Mouse (Mus musculus) CH12.LX (cell line): ENCODE results near the gene 1700013G24Rik.

Experiments used
- BHLHE40 ChIP-seq: IDR thresholded peaks from 2 replicates; pipeline ENCODE4 v1.6.1; 2011; ENCODE audit warnings: mild to moderate bottlenecking, low read depth, low read length, improper control_type of control experiment
- CTCF ChIP-seq, 2 experiments: IDR thresholded peaks in 1 of 2; conservative IDR thresholded peaks in 1 of 2; 2 replicates each; pipeline ENCODE4 v1.5.1; 2011 to 2012; ENCODE audit warnings: low read depth in 2 of 2, low read length in 2 of 2, improper control_type of control experiment in 1 of 2, inconsistent platforms in 1 of 2, mild to moderate bottlenecking in 1 of 2, moderate library complexity in 1 of 2
- EP300 ChIP-seq: IDR thresholded peaks from 2 replicates; pipeline ENCODE4 v1.6.1; 2011; ENCODE audit warnings: low read length, improper control_type of control experiment
- POLR2A ChIP-seq: IDR thresholded peaks from 2 replicates; pipeline ENCODE4 v1.6.1; 2011; ENCODE audit warnings: low read depth, mild to moderate bottlenecking, improper control_type of control experiment, low read length
- USF2 ChIP-seq: conservative IDR thresholded peaks from 2 replicates; pipeline ENCODE4 v1.6.1; 2011; ENCODE audit warnings: low read depth, low read length, improper control_type of control experiment

DNA sequence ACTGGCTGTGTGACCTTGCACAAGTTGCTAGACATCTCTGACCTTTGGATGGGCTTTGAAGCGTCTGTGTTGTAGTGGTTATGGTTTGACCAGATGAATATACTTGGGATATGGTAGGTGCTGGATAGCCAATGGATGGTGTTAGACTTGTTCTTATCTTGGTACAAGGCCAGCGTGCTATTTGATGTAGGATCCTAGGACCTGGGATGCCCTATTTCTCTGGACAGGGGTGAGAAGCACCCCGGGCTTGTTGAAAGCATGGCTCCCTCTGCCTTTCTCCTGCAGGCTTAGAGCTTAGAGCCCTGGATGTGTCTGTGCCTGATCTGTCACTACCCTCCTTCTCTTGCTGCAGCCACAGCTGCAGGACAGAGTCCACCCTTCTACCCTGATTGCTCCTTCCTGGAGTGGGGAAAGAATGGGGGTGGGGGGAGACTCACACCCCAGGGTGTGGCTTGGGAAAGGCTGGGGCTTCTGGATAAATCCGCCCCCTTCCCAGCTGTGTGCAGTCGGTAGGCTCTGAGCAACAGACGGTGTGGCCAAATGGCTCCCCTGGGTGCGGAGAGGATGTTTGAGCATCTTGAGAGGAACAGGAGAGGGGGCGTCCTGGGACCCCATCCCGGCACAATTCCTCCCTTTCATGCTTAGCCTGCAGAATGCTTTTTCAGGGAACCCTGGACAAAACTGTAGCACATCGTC, 23.1 kb downstream of the 1700013G24Rik start:
- TF ChIP-seq CTCF (conservative IDR thresholded peaks at IDR 0.05 in 1 of 2, IDR thresholded peaks at IDR 0.05 in 1 of 2; ENCODE audit: low read depth in 2 of 2, low read length in 2 of 2) (no peak), BHLHE40 (no peak), POLR2A (no peak), USF2 (no peak), EP300 (no peak)
